Mouse (Mus musculus): ENCODE data around the gene Ap4b1. TPM values are rescaled to one million over a fixed set of nuclear protein-coding genes. Genes with fewer than 3 reads are reported as not detected.
"Not testable (repeated sequence)": the region's sequence is repeated elsewhere in the genome, so short reads cannot be mapped to it uniquely, and the experiment has no call there.

Gene Ap4b1
- polyA plus RNA-seq, 1 experiment from 2014 or later, result 18.5 TPM

- H3K4me2 ChIP-seq (replicated peaks; ENCODE audit: low read depth, low read length), result peak within 1 kb of the TSS; percentile 88
- H3K4me3 ChIP-seq (ENCODE audit: low read depth, low read length), result peak within 1 kb of the TSS; percentile 94
- 9% methylated on average over 49 of the region's 49 CpGs for WGBS
- no peaks in the 10 kb centered on the region for H3K27me3 ChIP-seq (ENCODE audit: control insufficient read depth, insufficient read depth, low read length)
- H3K27ac ChIP-seq (ENCODE audit: low read length), result peak within 1 kb of the TSS; percentile 82
- peak; percentile 95 for ATAC-seq (ENCODE audit: insufficient number of reproducible peaks, insufficient read depth, low FRiP score, low read depth)
- H3K9ac ChIP-seq (replicated peaks; ENCODE audit: low read depth, low read length), result peak within 1 kb of the TSS; percentile 98
- peaks cover 13% of the 10 kb centered on the region; the same call in 1 of the 2 replicates for H3K4me1 ChIP-seq (ENCODE audit: control insufficient read depth, insufficient read depth, low read length)
- no peaks in the 10 kb centered on the region for H3K36me3 ChIP-seq (ENCODE audit: control insufficient read depth, insufficient read depth, low read length)
- no peaks in the 10 kb centered on the region for H3K9me3 ChIP-seq (ENCODE audit: control insufficient read depth, low read depth, low read length)
Measured at GRCm38 (mm10) chr3:103791230-103792110, 17.9 kb upstream of the Ap4b1 start, which contains the start of gene Hipk1. TSS of gene Hipk1 (minus strand) at chr3:103791563.

GRCm38 (mm10) chr3:103792111-103792406 is 17.3 kb upstream of the Ap4b1 start:
- H3K36me3 ChIP-seq (ENCODE audit: control insufficient read depth, insufficient read depth, low read length); ATAC-seq (ENCODE audit: insufficient number of reproducible peaks, insufficient read depth, low FRiP score, low read depth); H3K27me3 ChIP-seq (ENCODE audit: control insufficient read depth, insufficient read depth, low read length); H3K9me3 ChIP-seq (ENCODE audit: control insufficient read depth, low read depth, low read length); H3K27ac ChIP-seq (ENCODE audit: low read length); H3K9ac ChIP-seq (replicated peaks; ENCODE audit: low read depth, low read length); H3K4me3 ChIP-seq (ENCODE audit: low read depth, low read length): not testable (repeated sequence)
- Histone ChIP-seq H3K4me2 (replicated peaks; ENCODE audit: low read depth, low read length) (peak overlapping the region; percentile 88; the same call in 1 of the 2 replicates), H3K4me1 (ENCODE audit: control insufficient read depth, insufficient read depth, low read length) (peaks cover 13% of the 10 kb centered on the region; the same call in 1 of the 2 replicates)
- WGBS, result 83% methylated on average over 5 of the region's 5 CpGs

DNA sequence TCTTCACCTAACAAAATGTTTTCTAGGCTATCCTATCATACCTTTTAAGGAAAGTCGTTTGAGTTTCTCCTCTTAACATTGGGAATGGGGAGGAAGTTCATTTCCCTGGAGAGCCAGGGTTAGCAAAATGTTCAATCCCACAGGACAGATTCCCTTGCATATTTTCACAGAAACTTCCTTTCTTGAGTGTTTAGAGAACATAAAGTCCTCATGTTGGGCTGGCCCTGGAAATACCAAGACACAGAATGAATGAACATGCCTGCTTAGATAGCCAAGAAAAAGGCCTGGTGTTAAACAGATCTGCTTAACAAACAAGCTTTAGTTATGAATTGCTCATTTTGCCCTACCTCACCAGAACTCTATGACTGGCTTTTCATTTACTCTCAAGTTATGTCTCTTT is 16.8 kb upstream of the Ap4b1 start:
- no peaks in the 10 kb centered on the region for H3K36me3 ChIP-seq (ENCODE audit: control insufficient read depth, insufficient read depth, low read length)
- no peak overlapping the region for H3K4me2 ChIP-seq (replicated peaks; ENCODE audit: low read depth, low read length)
- no peaks in the 10 kb centered on the region for H3K27me3 ChIP-seq (ENCODE audit: control insufficient read depth, insufficient read depth, low read length)
- no peak overlapping the region for H3K9ac ChIP-seq (replicated peaks; ENCODE audit: low read depth, low read length)
- WGBS, result 70% methylated on average over 1 of the region's 1 CpGs
- H3K27ac ChIP-seq (ENCODE audit: low read length), result no peak overlapping the region
- no peak overlapping the region for H3K4me3 ChIP-seq (ENCODE audit: low read depth, low read length)
- peaks cover 13% of the 10 kb centered on the region; the same call in 1 of the 2 replicates for H3K4me1 ChIP-seq (ENCODE audit: control insufficient read depth, insufficient read depth, low read length)
- ATAC-seq (ENCODE audit: insufficient number of reproducible peaks, insufficient read depth, low FRiP score, low read depth), result no peak
- H3K9me3 ChIP-seq (ENCODE audit: control insufficient read depth, low read depth, low read length), result no peaks in the 10 kb centered on the region

- WGBS, result 63% methylated on average over 2 of the region's 2 CpGs
- Histone ChIP-seq H3K27ac (ENCODE audit: low read length) (no peak overlapping the region), H3K4me3 (ENCODE audit: low read depth, low read length) (no peak overlapping the region), H3K9me3 (ENCODE audit: control insufficient read depth, low read depth, low read length) (no peaks in the 10 kb centered on the region), H3K4me1 (ENCODE audit: control insufficient read depth, insufficient read depth, low read length) (no peaks in the 10 kb centered on the region), H3K4me2 (replicated peaks; ENCODE audit: low read depth, low read length) (no peak overlapping the region), H3K27me3 (ENCODE audit: control insufficient read depth, insufficient read depth, low read length) (no peaks in the 10 kb centered on the region), H3K9ac (replicated peaks; ENCODE audit: low read depth, low read length) (no peak overlapping the region), H3K36me3 (ENCODE audit: control insufficient read depth, insufficient read depth, low read length) (no peaks in the 10 kb centered on the region; the same call in 1 of the 2 replicates)
- ATAC-seq (ENCODE audit: insufficient number of reproducible peaks, insufficient read depth, low FRiP score, low read depth), result no peak
Measured at GRCm38 (mm10) chr3:103796389-103796788, 12.9 kb upstream of the Ap4b1 start.

DNA sequence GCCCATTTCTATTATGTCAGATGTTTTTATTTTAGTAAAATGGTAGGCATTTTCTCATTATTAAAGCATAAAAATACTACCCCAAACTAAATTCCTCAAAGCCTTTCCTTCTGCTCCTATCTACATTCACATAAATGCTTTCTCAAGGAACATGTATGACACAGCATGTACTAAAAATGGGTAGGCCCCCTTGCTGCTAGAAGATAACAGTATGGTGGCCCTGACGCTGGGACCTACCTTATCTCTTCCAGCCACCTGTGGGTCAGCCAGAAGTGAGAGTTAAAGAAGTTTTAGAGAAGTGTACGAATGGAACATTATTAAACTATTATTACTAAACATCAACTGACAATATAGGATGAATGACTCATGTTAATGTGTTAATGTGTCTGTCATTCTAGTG is 9.8 kb upstream of the Ap4b1 start:
- no peaks in the 10 kb centered on the region for H3K27me3 ChIP-seq (ENCODE audit: control insufficient read depth, insufficient read depth, low read length)
- no peaks in the 10 kb centered on the region for H3K9me3 ChIP-seq (ENCODE audit: control insufficient read depth, low read depth, low read length)
- no peak overlapping the region for H3K9ac ChIP-seq (replicated peaks; ENCODE audit: low read depth, low read length)
- H3K4me3 ChIP-seq (ENCODE audit: low read depth, low read length), result no peak overlapping the region
- 76% methylated on average over 2 of the region's 2 CpGs for WGBS
- H3K36me3 ChIP-seq (ENCODE audit: control insufficient read depth, insufficient read depth, low read length), result peaks cover 19% of the 10 kb centered on the region
- no peak overlapping the region for H3K27ac ChIP-seq (ENCODE audit: low read length)
- H3K4me1 ChIP-seq (ENCODE audit: control insufficient read depth, insufficient read depth, low read length), result no peaks in the 10 kb centered on the region
- 0 out of 2 replicates have a peak, but pooled peaks have one; percentile 58 for ATAC-seq (ENCODE audit: insufficient number of reproducible peaks, insufficient read depth, low FRiP score, low read depth)
- H3K4me2 ChIP-seq (replicated peaks; ENCODE audit: low read depth, low read length), result no peak overlapping the region

DNA sequence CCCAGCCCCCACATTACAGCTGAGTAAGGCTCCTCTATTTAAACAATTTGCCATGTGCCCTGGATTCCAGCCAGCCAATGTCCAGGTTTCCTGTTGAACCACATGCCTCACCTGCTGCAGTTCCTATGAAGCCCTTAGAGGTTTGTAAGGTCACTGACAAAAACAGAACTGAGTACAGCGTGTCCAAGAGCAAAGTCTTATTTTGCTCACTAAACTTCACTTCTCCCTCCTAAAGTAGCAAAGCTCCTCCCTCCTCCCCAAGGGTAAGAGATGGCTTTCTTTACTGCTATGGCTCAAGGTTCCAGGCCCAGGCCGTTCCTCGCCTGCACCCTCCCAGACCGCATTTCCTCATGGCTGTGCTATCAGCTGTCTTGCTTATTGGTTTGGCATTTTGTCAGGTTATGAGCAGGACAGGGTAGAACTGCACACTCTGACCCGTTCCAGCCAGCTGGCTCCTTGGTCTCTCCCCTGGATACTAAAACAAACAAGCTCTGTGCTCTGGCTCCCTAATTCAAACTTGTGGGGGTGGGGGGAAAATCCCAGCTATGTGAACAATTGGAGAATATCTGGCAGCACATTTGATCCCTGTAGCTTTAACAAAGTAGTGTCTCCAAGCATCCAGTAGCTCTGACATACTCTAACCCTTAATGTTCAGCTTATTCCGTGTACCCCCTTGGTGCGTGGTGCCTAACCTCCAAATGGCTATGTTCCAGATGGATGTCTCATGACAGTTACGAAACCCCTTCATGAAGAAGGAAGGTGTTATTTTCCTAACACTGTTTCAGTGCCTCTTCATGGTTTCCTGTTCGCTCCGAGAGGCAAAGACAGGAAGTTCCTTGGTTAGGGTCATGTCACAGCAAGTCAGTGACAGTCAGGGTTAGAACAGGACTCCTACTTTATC is 7.4 kb upstream of the Ap4b1 start:
- no peak overlapping the region for H3K4me2 ChIP-seq (replicated peaks; ENCODE audit: low read depth, low read length)
- no peak overlapping the region for H3K9ac ChIP-seq (replicated peaks; ENCODE audit: low read depth, low read length)
- no peaks in the 10 kb centered on the region for H3K27me3 ChIP-seq (ENCODE audit: control insufficient read depth, insufficient read depth, low read length)
- no peaks in the 10 kb centered on the region for H3K4me1 ChIP-seq (ENCODE audit: control insufficient read depth, insufficient read depth, low read length)
- peaks cover 27% of the 10 kb centered on the region for H3K36me3 ChIP-seq (ENCODE audit: control insufficient read depth, insufficient read depth, low read length)
- H3K9me3 ChIP-seq (ENCODE audit: control insufficient read depth, low read depth, low read length), result no peaks in the 10 kb centered on the region
- 62% methylated on average over 10 of the region's 10 CpGs for WGBS
- no peak overlapping the region for H3K4me3 ChIP-seq (ENCODE audit: low read depth, low read length)
- ATAC-seq (ENCODE audit: insufficient number of reproducible peaks, insufficient read depth, low FRiP score, low read depth), result peak; percentile 72; the same call in 1 of the 2 replicates
- H3K27ac ChIP-seq (ENCODE audit: low read length), result peak overlapping the region; percentile 44; the same call in 1 of the 2 replicates

DNA sequence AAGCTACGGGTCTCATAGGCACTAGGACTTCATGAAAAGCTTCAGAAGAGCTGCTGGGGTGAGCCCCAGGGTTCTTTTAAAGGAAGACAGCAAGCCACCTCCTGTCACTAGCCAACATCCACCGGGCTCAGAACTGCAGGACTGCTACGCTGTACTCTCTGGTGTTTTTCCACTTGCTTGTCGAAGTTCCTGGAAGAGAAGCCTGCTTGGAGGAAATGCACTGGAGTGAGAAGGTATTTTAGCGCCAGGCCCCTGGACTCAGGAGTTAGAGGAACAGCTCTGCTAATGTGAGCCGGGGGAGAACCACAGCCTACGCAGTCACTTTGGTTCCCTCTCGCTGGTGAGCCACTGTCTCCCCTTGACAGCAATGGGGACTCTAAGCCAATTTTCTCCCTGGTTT is 6.5 kb upstream of the Ap4b1 start:
- Histone ChIP-seq H3K9ac (replicated peaks; ENCODE audit: low read depth, low read length) (no peak overlapping the region), H3K27me3 (ENCODE audit: control insufficient read depth, insufficient read depth, low read length) (no peaks in the 10 kb centered on the region), H3K4me2 (replicated peaks; ENCODE audit: low read depth, low read length) (no peak overlapping the region), H3K9me3 (ENCODE audit: control insufficient read depth, low read depth, low read length) (no peaks in the 10 kb centered on the region), H3K4me1 (ENCODE audit: control insufficient read depth, insufficient read depth, low read length) (no peaks in the 10 kb centered on the region; the same call in 1 of the 2 replicates), H3K4me3 (ENCODE audit: low read depth, low read length) (no peak overlapping the region), H3K27ac (ENCODE audit: low read length) (no peak overlapping the region), H3K36me3 (ENCODE audit: control insufficient read depth, insufficient read depth, low read length) (peaks cover 27% of the 10 kb centered on the region)
- no peak for ATAC-seq (ENCODE audit: insufficient number of reproducible peaks, insufficient read depth, low FRiP score, low read depth)
- 83% methylated on average over 8 of the region's 8 CpGs for WGBS

GRCm38 (mm10) chr3:103805671-103806070 is 3.6 kb upstream of the Ap4b1 start:
- Histone ChIP-seq H3K36me3 (ENCODE audit: control insufficient read depth, insufficient read depth, low read length) (peaks cover 27% of the 10 kb centered on the region), H3K4me2 (replicated peaks; ENCODE audit: low read depth, low read length) (no peak overlapping the region), H3K9me3 (ENCODE audit: control insufficient read depth, low read depth, low read length) (no peaks in the 10 kb centered on the region), H3K4me1 (ENCODE audit: control insufficient read depth, insufficient read depth, low read length) (peaks cover 3% of the 10 kb centered on the region; the same call in 1 of the 2 replicates), H3K27ac (ENCODE audit: low read length) (no peak overlapping the region), H3K4me3 (ENCODE audit: low read depth, low read length) (no peak overlapping the region), H3K27me3 (ENCODE audit: control insufficient read depth, insufficient read depth, low read length) (no peaks in the 10 kb centered on the region), H3K9ac (replicated peaks; ENCODE audit: low read depth, low read length) (no peak overlapping the region)
- ATAC-seq (ENCODE audit: insufficient number of reproducible peaks, insufficient read depth, low FRiP score, low read depth), result no peak
- 85% methylated on average over 1 of the region's 1 CpGs for WGBS

Data from stomach, embryonic 14.5 days (tissue).